Comparison of ENCODE assay signal across 9 mouse cellular contexts in the genomic region with DNA sequence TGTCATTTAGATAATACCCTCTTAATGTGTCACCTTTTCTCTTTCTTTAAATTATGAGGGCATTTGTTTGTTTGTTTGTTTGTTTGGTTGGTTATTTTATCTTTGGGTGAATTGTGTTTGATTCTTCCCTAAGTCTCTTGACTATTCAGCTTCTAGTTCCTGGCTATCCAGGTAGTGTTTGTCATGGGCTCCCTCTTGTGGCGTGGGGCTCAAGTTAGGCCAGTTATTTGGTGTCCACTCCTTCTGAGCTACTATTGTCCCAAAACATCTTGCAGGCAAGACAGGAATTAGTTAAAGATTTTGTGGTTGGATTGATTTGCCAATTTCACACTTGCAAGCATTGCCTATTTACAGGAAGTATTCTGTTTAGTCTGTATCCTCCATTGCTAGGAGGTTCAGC.
DNase-seq lines count a peak whose midpoint lies in the region; TF ChIP-seq lines count a peak whose summit lies in the region.
"Had no signal": no experiment of that assay in that cellular context is flagged by ENCODE, and none has a peak within 500 bp of the region (broad histone marks: within the 10 kb centered on the region; RNA-seq: fewer than 3 reads in every experiment).

No protein-coding gene starts in this region.

- DNase-seq in heart, postnatal 10 days = peak; percentile 19 to 36
- DNase-seq in heart, embryonic 10.5 days (ENCODE audit: low spot score) = no peak
- peak; percentile 53 for DNase-seq in A20 (ENCODE audit: low read depth, low spot score)
- peak; percentile 69 for DNase-seq in brain, embryonic 14.5 days (ENCODE audit: low read depth)
- peak; percentile 40 for DNase-seq in kidney, postnatal 10 days
- DNase-seq in retina, postnatal 1 day = peak; percentile 36
- no peak for DNase-seq in thymus, postnatal 10 days (ENCODE audit: low spot score in 2 of 2)
- no peak for DNase-seq in lung, postnatal 4 days

- H3K4me3 ChIP-seq in heart, embryonic 10.5 days = no peak overlapping the region
- H3K4me3 ChIP-seq: midbrain, embryonic 12.5 days had no signal

- intact Hi-C loops in heart, postnatal 10 days (cut with DNase I) = loop anchor here (1.0 to 5.0 kb wide), 2 partner anchors 535 to 749 kb away; no protein-coding TSS in a partner anchor

- no peaks in the 10 kb centered on the region for H3K27me3 ChIP-seq in heart, embryonic 10.5 days (ENCODE audit: insufficient read depth, poor library complexity, severe bottlenecking)
- H3K27me3 ChIP-seq: midbrain, embryonic 12.5 days had no signal

- TF ChIP-seq POLR2A in brain, embryonic 14.5 days (IDR thresholded peaks at IDR 0.05; ENCODE audit: borderline replicate concordance, extremely low read depth, insufficient read depth, insufficient read length, poor library complexity, severe bottlenecking) = no peak

- H3K36me3 ChIP-seq in heart, embryonic 10.5 days = no peaks in the 10 kb centered on the region
- H3K36me3 ChIP-seq: midbrain, embryonic 12.5 days had no signal

- no peaks in the 10 kb centered on the region for H3K4me1 ChIP-seq in heart, embryonic 10.5 days
- H3K4me1 ChIP-seq: midbrain, embryonic 12.5 days had no signal

- TF ChIP-seq CTCF in brain, embryonic 14.5 days (IDR thresholded peaks at IDR 0.05; ENCODE audit: borderline replicate concordance, extremely low read depth, insufficient read depth, insufficient read length) = peak; percentile 60; the same call in 1 of the 2 replicates

- H3K9me3 ChIP-seq in heart, embryonic 10.5 days = no peaks in the 10 kb centered on the region
- H3K9me3 ChIP-seq: midbrain, embryonic 12.5 days had no signal

- H3K27ac ChIP-seq in heart, embryonic 10.5 days = no peak overlapping the region
- H3K27ac ChIP-seq: midbrain, embryonic 12.5 days had no signal

- 35% methylated on average over 1 of the region's 1 CpGs for WGBS in heart, embryonic 10.5 days

Comparison
In these comparisons a context has a peak if more than half of its experiments do, and no peak if none do; other contexts are left out.
1. DNase-seq: peak in heart, postnatal 10 days (2 of 2), A20 (single experiment), brain, embryonic 14.5 days (single experiment), kidney, postnatal 10 days (single experiment) and retina, postnatal 1 day (single experiment); none in heart, embryonic 10.5 days (single experiment), thymus, postnatal 10 days (0 of 2) and lung, postnatal 4 days (0 of 2).